Mouse (Mus musculus) heart, adult 2 months (tissue): ENCODE measurements around the gene Abcg4.

Experiments
- CTCF ChIP-seq: fragments of 200-600 bp; IDR thresholded peaks from 2 replicates; pipeline ENCODE4 v1.8.1; 2022; ENCODE audit warnings: antibody characterized with exemption, mild to moderate bottlenecking, moderate library complexity
- POLR2A ChIP-seq: fragments of 200-500 bp; IDR thresholded peaks from 2 replicates; pipeline ENCODE4 v1.6.1; 2011; ENCODE audit warnings: mild to moderate bottlenecking, low read depth, low read length, control low read depth; ENCODE audit not compliant: insufficient read depth

DNA sequence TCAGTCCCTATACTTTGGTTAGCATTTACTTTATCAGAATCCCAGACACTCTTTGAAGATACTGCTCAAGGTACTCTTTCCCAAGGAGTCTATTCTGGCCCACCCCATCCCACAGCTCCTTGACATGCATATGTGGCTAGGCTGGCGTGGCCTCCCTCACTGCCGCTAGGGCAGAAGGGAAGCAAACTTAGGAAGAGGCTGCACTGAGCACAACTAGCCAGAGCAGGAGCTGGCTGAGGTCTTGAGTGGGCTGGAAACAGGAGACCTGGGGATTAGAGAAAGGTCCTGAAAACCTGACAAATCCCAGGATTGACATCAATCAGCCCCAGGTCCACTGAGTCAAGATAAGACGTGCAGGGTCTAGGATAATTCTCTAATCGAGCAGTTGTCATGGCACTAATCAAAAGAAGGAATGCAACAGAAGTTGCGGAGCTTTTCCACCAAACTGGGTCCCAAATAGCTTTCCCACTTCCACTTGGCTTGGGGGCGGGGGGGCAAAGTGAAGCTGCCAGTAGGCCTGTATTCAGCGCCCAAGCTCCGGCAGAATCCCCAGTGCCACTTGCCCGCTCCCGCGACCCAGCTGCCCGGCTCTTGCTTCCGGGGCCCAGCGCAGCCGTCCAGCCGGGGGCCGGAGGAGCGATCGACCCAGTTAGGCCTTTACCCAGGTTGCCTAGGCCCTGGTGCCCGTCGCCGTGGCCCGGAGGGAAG lies 20.9 kb downstream of the Abcg4 start:
- TF ChIP-seq CTCF (peak; percentile 36), POLR2A (no peak; the same call in 1 of the 2 replicates)
